Mouse (Mus musculus) brain, embryonic 14.5 days (tissue): ENCODE data around the gene Eme2.

Experiments
- CTCF ChIP-seq: fragments of 200-500 bp; IDR thresholded peaks from 2 replicates; pipeline ENCODE4 v1.5.1; 2012; ENCODE audit warnings: inconsistent platforms, mild to moderate bottlenecking, moderate library complexity, borderline replicate concordance; ENCODE audit not compliant: insufficient read depth, insufficient read length; ENCODE audit errors: extremely low read depth
- POLR2A ChIP-seq: fragments of 200-500 bp; IDR thresholded peaks from 2 replicates; pipeline ENCODE4 v1.6.1; 2012; ENCODE audit warnings: mild to moderate bottlenecking, inconsistent platforms, borderline replicate concordance; ENCODE audit not compliant: poor library complexity, insufficient read depth, insufficient read length, severe bottlenecking; ENCODE audit errors: extremely low read depth

DNA sequence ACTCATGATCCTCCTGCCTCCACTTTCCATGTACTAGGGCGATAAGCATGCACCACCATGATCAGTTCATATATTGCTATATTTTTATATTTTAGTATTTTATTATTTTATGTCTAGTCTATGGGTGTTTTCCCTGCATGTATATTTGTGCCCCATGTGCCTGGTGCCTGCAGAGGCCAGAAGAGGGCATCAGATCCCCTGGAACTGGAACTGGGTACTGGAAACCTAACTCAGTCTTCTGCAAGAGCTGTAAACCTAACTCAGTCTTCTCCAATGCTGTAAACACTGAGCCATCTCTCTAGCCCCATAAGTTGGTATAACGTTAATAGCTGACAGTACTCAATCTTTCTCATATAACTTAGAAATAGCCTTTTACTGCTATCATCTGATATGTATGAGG lies 52.3 kb downstream of the Eme2 start:
- no peak for TF ChIP-seq POLR2A
- TF ChIP-seq CTCF, result no peak
